Mouse (Mus musculus): Measurements from ENCODE around the gene Cadps2. TPM values are rescaled to one million over a fixed set of nuclear protein-coding genes. Genes with fewer than 3 reads are reported as not detected.

Cadps2 gene
- polyA plus RNA-seq, 1 experiment from 2014 or later = 0.18 TPM

DNA sequence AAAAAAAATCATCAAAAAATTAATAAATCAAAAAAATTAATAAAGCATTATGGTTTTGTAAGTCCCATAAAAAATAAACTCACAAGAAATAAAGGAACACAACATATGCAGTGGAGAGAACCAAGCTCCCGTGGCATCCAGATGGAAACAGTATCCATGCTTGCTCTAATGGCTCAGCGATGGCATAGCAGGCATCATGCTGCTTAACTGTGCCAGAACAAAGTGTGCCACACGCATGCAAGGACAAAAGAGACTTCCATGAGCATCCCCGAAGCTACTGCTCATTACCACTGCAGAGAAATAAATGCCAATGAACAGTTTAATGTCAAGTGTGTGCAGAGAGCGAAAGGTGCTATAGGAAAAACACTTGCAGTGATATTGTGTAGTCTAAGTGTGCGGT lies 29.9 kb downstream of the Cadps2 start:
- DNase-seq (no peak), ATAC-seq (no peak)
- Histone ChIP-seq H3K4me3 (ENCODE audit: low read depth, low read length) (no peak overlapping the region), H3K36me3 (replicated peaks; ENCODE audit: insufficient read depth, low read length) (no peaks in the 10 kb centered on the region), H3K27me3 (ENCODE audit: insufficient read depth, low read length) (no peaks in the 10 kb centered on the region), H3K4me1 (ENCODE audit: insufficient read depth) (no peaks in the 10 kb centered on the region), H3K9ac (replicated peaks) (no peak overlapping the region), H3K27ac (ENCODE audit: low read depth) (no peak overlapping the region), H3K4me2 (ENCODE audit: low read depth, low read length) (no peak overlapping the region), H3K9me3 (ENCODE audit: low read length) (no peaks in the 10 kb centered on the region)
- WGBS (ENCODE audit: insufficient replicate concordance) = 73% methylated on average over 6 of the region's 6 CpGs
- TF ChIP-seq CTCF (IDR thresholded peaks at IDR 0.05; ENCODE audit: low read depth) (no peak), EP300 (IDR thresholded peaks at IDR 0.05; ENCODE audit: low read depth) (no peak)

DNA sequence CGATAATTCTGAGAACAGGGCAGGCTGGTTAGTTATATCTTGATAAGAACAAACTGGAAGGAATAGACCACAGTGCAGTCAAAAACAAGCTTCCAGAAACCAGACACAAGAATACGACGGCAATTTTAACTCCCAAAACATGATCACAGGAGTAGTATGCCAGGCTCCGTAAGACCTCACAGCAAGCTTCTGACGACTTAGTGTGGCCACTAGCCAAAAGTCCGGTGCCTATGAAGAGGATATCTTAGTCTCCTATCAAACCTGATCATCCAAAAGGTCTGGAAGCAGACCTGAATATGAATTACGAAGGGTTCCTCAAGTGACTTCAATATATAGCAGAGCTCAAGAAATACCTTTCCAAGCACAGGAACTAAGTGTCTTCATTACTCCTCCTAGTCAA lies 33.9 kb downstream of the Cadps2 start:
- H3K27me3 ChIP-seq (ENCODE audit: insufficient read depth, low read length) = no peaks in the 10 kb centered on the region
- no peaks in the 10 kb centered on the region for H3K4me1 ChIP-seq (ENCODE audit: insufficient read depth)
- no peaks in the 10 kb centered on the region for H3K9me3 ChIP-seq (ENCODE audit: low read length)
- no peak for TF ChIP-seq EP300 (IDR thresholded peaks at IDR 0.05; ENCODE audit: low read depth)
- no peak for TF ChIP-seq CTCF (IDR thresholded peaks at IDR 0.05; ENCODE audit: low read depth)
- H3K4me3 ChIP-seq (ENCODE audit: low read depth, low read length) = no peak overlapping the region
- H3K27ac ChIP-seq (ENCODE audit: low read depth) = no peak overlapping the region
- DNase-seq = no peak
- 78% methylated on average over 7 of the region's 7 CpGs for WGBS (ENCODE audit: insufficient replicate concordance)
- no peak overlapping the region for H3K9ac ChIP-seq (replicated peaks)
- no peak overlapping the region for H3K4me2 ChIP-seq (ENCODE audit: low read depth, low read length)
- no peak for ATAC-seq
- no peaks in the 10 kb centered on the region for H3K36me3 ChIP-seq (replicated peaks; ENCODE audit: insufficient read depth, low read length)

DNA sequence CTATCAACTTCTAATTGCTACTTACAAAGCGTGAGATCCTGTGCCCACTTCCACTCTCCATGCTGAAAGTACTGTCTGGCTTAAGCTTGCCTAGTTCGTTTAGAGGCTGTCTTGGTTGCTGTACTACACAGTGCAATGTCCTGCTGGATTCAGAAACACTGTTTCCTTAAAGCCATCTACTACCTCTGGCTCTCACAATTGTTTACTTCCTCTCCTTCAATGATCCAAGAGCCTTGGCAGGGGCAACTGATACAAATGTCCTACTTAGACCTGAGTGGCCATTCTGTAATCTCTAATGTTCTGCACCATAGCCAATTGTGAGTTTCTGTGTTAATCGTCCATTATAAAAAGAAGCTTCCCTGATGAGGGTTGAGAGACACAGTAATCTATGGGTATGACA lies 47.4 kb downstream of the Cadps2 start:
- Histone ChIP-seq H3K4me1 (ENCODE audit: insufficient read depth) (no peaks in the 10 kb centered on the region), H3K27ac (ENCODE audit: low read depth) (no peak overlapping the region), H3K4me3 (ENCODE audit: low read depth, low read length) (no peak overlapping the region), H3K4me2 (ENCODE audit: low read depth, low read length) (no peak overlapping the region), H3K9me3 (ENCODE audit: low read length) (no peaks in the 10 kb centered on the region), H3K9ac (replicated peaks) (no peak overlapping the region), H3K36me3 (replicated peaks; ENCODE audit: insufficient read depth, low read length) (no peaks in the 10 kb centered on the region), H3K27me3 (ENCODE audit: insufficient read depth, low read length) (no peaks in the 10 kb centered on the region)
- WGBS (ENCODE audit: insufficient replicate concordance) = 66% methylated on average over 3 of the region's 3 CpGs
- ATAC-seq = no peak
- no peak for DNase-seq
- TF ChIP-seq CTCF (IDR thresholded peaks at IDR 0.05; ENCODE audit: low read depth) = no peak
- TF ChIP-seq EP300 (IDR thresholded peaks at IDR 0.05; ENCODE audit: low read depth) = no peak

DNA sequence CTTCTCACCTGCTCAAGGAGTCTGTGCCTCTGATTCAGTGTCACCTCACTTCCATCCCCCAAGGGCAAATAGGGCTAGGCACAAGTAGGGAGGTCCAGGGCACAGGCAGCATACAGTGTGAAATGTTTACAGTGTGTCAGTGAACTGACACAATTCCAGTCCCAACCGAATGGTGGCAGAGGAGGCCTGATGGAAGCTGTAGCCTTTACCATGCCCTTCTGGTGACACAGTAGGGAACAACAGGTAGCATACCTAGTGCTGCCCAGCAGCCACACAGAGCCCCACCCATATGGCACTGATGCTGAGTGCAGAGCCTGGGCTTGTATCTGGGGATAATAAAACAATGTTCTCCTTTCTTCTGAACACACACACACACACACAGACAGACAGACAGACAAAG lies 61.6 kb downstream of the Cadps2 start:
- WGBS (ENCODE audit: insufficient replicate concordance) = 25% methylated on average over 1 of the region's 1 CpGs
- H3K27me3 ChIP-seq (ENCODE audit: insufficient read depth, low read length) = no peaks in the 10 kb centered on the region

DNA sequence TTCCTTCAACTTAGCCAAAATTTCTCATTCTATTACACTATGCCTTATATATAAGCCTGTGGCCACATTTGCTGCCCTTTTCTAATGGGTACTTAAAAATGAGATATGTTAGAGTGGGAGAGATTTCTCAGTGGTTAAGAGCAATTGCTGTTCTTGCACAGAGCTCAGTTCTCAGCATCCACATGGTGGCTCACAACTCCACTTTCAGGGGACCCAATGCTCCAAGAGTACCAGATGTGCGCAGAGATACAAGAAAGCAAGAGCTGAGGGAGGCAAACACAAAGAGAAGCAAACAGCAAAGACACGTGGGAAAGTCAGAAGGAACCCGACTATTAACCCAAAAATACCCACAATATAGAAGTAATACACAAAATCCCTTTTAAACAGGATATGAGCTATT lies 77.0 kb downstream of the Cadps2 start:
- H3K9ac ChIP-seq (replicated peaks) = no peak overlapping the region
- H3K27ac ChIP-seq (ENCODE audit: low read depth) = no peak overlapping the region
- ATAC-seq (no peak), DNase-seq (no peak)
- H3K9me3 ChIP-seq (ENCODE audit: low read length) = no peaks in the 10 kb centered on the region
- H3K4me2 ChIP-seq (ENCODE audit: low read depth, low read length) = no peak overlapping the region
- no peaks in the 10 kb centered on the region for H3K36me3 ChIP-seq (replicated peaks; ENCODE audit: insufficient read depth, low read length)
- H3K4me1 ChIP-seq (ENCODE audit: insufficient read depth) = no peaks in the 10 kb centered on the region
- 49% methylated on average over 3 of the region's 3 CpGs for WGBS (ENCODE audit: insufficient replicate concordance)
- 0 out of 2 replicates have a peak, but pooled peaks have one; percentile 4 for TF ChIP-seq CTCF (IDR thresholded peaks at IDR 0.05; ENCODE audit: low read depth)
- TF ChIP-seq EP300 (IDR thresholded peaks at IDR 0.05; ENCODE audit: low read depth) = no peak
- H3K27me3 ChIP-seq (ENCODE audit: insufficient read depth, low read length) = no peaks in the 10 kb centered on the region
- H3K4me3 ChIP-seq (ENCODE audit: low read depth, low read length) = no peak overlapping the region

More for the DNA sequence above, 61.6 kb downstream of the Cadps2 start:
- DNase-seq = no peak
- no peaks in the 10 kb centered on the region for H3K9me3 ChIP-seq (ENCODE audit: low read length)
- H3K4me2 ChIP-seq (ENCODE audit: low read depth, low read length) = no peak overlapping the region
- H3K4me1 ChIP-seq (ENCODE audit: insufficient read depth) = no peaks in the 10 kb centered on the region
- no peak for ATAC-seq
- no peak overlapping the region for H3K4me3 ChIP-seq (ENCODE audit: low read depth, low read length)
- no peak for TF ChIP-seq CTCF (IDR thresholded peaks at IDR 0.05; ENCODE audit: low read depth)
- no peak for TF ChIP-seq EP300 (IDR thresholded peaks at IDR 0.05; ENCODE audit: low read depth)
- no peaks in the 10 kb centered on the region for H3K36me3 ChIP-seq (replicated peaks; ENCODE audit: insufficient read depth, low read length)
- no peak overlapping the region for H3K27ac ChIP-seq (ENCODE audit: low read depth)
- H3K9ac ChIP-seq (replicated peaks) = no peak overlapping the region

DNA sequence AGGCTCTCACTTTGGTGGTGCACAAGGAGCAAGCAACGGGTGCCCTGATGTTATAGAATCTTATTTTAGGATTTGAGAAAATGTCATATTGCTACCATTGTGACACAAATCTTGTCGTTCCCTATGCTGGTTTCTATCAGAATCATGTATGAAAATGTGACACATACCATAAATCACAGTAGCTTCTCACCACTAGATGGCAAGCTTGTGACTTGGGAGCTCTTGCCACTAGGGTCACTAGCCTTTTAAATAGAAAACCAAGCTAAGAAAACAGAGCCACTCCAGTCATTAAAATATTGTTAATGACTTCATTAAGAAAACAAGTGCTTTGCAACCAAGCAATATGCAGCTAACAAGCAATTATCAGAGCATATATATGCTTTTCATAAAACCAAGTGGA lies 81.0 kb downstream of the Cadps2 start:
- ATAC-seq (no peak), DNase-seq (no peak)
- Histone ChIP-seq H3K9ac (replicated peaks) (no peak overlapping the region), H3K27me3 (ENCODE audit: insufficient read depth, low read length) (no peaks in the 10 kb centered on the region), H3K4me2 (ENCODE audit: low read depth, low read length) (no peak overlapping the region), H3K4me1 (ENCODE audit: insufficient read depth) (no peaks in the 10 kb centered on the region), H3K9me3 (ENCODE audit: low read length) (no peaks in the 10 kb centered on the region), H3K4me3 (ENCODE audit: low read depth, low read length) (no peak overlapping the region), H3K27ac (ENCODE audit: low read depth) (no peak overlapping the region), H3K36me3 (replicated peaks; ENCODE audit: insufficient read depth, low read length) (no peaks in the 10 kb centered on the region)
- TF ChIP-seq CTCF (IDR thresholded peaks at IDR 0.05; ENCODE audit: low read depth) = peak; percentile 46
- TF ChIP-seq EP300 (IDR thresholded peaks at IDR 0.05; ENCODE audit: low read depth) = no peak
- WGBS (ENCODE audit: insufficient replicate concordance) = 64% methylated on average over 2 of the region's 2 CpGs

DNA sequence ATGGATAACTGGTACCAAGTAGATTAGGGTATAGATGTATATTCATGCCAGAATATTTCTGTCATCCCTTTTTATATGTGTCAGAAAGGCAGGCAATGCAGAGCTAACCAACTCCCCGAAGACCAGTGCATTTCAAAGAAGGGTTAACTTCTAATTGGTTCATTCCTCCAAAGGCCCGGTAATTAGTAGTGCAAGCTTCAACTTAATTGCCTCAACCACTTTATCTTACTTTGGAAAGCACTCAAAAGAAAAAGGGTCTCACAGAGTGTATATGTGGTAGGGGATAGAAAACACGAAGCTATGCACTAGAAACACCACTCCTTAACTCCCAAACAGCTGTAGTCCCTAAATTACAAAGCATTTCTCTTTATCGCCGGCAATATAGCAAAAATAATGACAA lies 90.4 kb downstream of the Cadps2 start:
- no peak for DNase-seq
- no peaks in the 10 kb centered on the region for H3K36me3 ChIP-seq (replicated peaks; ENCODE audit: insufficient read depth, low read length)
- no peak overlapping the region for H3K9ac ChIP-seq (replicated peaks)
- no peak overlapping the region for H3K4me2 ChIP-seq (ENCODE audit: low read depth, low read length)
- no peak overlapping the region for H3K27ac ChIP-seq (ENCODE audit: low read depth)
- WGBS (ENCODE audit: insufficient replicate concordance) = 69% methylated on average over 5 of the region's 5 CpGs
- no peaks in the 10 kb centered on the region for H3K27me3 ChIP-seq (ENCODE audit: insufficient read depth, low read length)
- H3K9me3 ChIP-seq (ENCODE audit: low read length) = no peaks in the 10 kb centered on the region
- no peak overlapping the region for H3K4me3 ChIP-seq (ENCODE audit: low read depth, low read length)
- no peaks in the 10 kb centered on the region for H3K4me1 ChIP-seq (ENCODE audit: insufficient read depth)
- TF ChIP-seq CTCF (IDR thresholded peaks at IDR 0.05; ENCODE audit: low read depth) (no peak), EP300 (IDR thresholded peaks at IDR 0.05; ENCODE audit: low read depth) (no peak)
- ATAC-seq = no peak
